Mouse (Mus musculus) lung, embryonic 16.5 days (tissue): ENCODE results near the gene Ces2h. TPM values are rescaled to one million over a fixed set of nuclear protein-coding genes. Genes with fewer than 3 reads are reported as not detected.

ENCODE experiments used
- ATAC-seq: fragments of 200-750 bp; cut with Nextera tagmentation; 2 replicates; pipeline ENCODE4 v1.8.0; 2017; ENCODE audit warnings: low read depth, mild to moderate bottlenecking, moderate library complexity
- H3K27ac ChIP-seq: fragments of 300-500 bp; sonication (generic); 2 replicates; pipeline ENCODE4 v1.5.1; 2014; ENCODE audit warnings: mild to moderate bottlenecking, control low read depth, low read length
- H3K27me3 ChIP-seq: fragments of 300-500 bp; sonication (generic); 2 replicates; pipeline ENCODE4 v1.6.1; 2014; ENCODE audit warnings: low read depth, low read length, mixed read lengths; ENCODE audit not compliant: control insufficient read depth, insufficient read depth
- H3K36me3 ChIP-seq: fragments of 300-500 bp; sonication (generic); 2 replicates; pipeline ENCODE4 v1.6.1; 2014; ENCODE audit warnings: low read length; ENCODE audit not compliant: control insufficient read depth, insufficient read depth
- H3K4me1 ChIP-seq: fragments of 300-500 bp; sonication (generic); replicated peaks from 2 replicates; pipeline ENCODE4 v1.6.1; 2014; ENCODE audit warnings: low read length, mixed read lengths; ENCODE audit not compliant: control insufficient read depth, insufficient read depth
- H3K4me2 ChIP-seq: fragments of 300-500 bp; sonication (generic); 2 replicates; pipeline ENCODE4 v1.6.1; 2014; ENCODE audit warnings: low read depth, low read length, control low read depth
- H3K4me3 ChIP-seq: fragments of 300-500 bp; sonication (generic); 2 replicates; pipeline ENCODE4 v1.5.1; 2014; ENCODE audit warnings: mild to moderate bottlenecking, low read length, control low read depth
- H3K9ac ChIP-seq: fragments of 300-500 bp; sonication (generic); 2 replicates; pipeline ENCODE4 v1.6.1; 2014; ENCODE audit warnings: low read length, control low read depth
- H3K9me3 ChIP-seq: fragments of 300-500 bp; sonication (generic); 2 replicates; pipeline ENCODE4 v1.6.1; 2016; ENCODE audit warnings: low read length; ENCODE audit not compliant: control insufficient read depth
- WGBS: fragments of 180-500 bp; shearing (Covaris S2); extraction: QIAGEN DNeasy Blood & Tissue Kit; methylation state at CpG from one replicate; pipeline ENCODE4 v1.1.7; 2014; 5-methylcytosine and 5-hydroxymethylcytosine counted together
- polyA plus RNA-seq: library from polyadenylated mRNA; unstranded; fragments of >200 nt; fragmentation: Nextera tagmentation; extraction: Ambion mirVana; gene quantifications from 2 replicates; pipeline ENCODE4 v1.2.1, GENCODE M21; 2015

Gene Ces2h
- not detected in 2 replicates for polyA plus RNA-seq

DNA sequence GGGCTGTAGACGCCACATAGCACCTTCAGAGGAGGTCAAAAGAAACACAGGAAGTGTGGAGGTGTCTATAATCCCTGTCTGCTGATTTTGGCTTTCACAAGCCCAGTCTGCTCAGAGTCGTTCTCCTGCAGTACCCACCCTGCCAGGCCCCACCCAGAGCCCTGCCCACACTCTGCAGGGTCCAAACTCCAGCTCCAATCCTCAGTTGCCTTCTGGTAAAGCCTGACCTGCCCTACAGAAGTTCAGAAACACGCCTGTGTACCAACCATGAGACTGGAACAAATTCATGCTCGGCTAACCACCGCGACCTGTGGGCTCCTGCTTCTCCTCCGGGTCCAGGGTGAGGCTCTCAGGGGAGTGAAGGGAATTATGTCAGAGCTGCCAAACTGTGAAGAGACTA, at the start of gene Ces2h:
Gene Ces2h, plus strand, starts transcription at position 268 of the 400 bp plus-strand sequence.
- 78% methylated on average over 7 of the region's 7 CpGs for WGBS
- no peak for ATAC-seq
- no peak within 1 kb of the TSS for H3K9ac ChIP-seq

DNA sequence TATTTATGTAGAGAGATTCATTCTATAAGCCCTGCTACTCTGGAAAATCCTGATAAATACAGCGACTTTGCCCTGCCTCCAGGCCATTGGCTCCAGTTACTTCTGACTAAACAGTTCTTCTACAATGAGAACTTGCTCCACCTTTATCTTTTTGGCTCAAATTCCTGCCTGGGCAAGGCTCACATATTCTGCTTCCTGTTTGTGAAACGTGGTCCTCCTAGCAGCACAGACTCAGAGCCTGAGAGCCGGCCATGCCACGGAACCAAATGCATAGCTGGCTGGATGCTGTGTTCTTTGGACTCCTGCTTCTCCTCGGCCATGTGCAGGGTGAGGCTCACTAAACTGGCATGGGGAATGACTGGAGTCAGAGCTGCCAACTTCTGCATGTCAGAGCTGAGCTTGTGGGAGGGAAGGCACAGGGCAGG, 39.1 kb upstream of the Ces2h start, which contains the start of gene Ces2g:
Gene Ces2g, plus strand, starts transcription at position 182 of the 425 bp plus-strand sequence.
- Histone ChIP-seq H3K4me2 (no peak within 1 kb of the TSS), H3K4me1 (no peaks in the 10 kb centered on the region), H3K4me3 (no peak within 1 kb of the TSS), H3K9me3 (no peaks in the 10 kb centered on the region), H3K27ac (no peak within 1 kb of the TSS), H3K27me3 (no peaks in the 10 kb centered on the region), H3K36me3 (no peaks in the 10 kb centered on the region), H3K9ac (no peak within 1 kb of the TSS)
- WGBS, result 49% methylated on average over 5 of the region's 5 CpGs
- no peak for ATAC-seq

More for the DNA sequence above, at the start of gene Ces2h:
- no peak within 1 kb of the TSS for H3K27ac ChIP-seq
- no peak within 1 kb of the TSS for H3K4me3 ChIP-seq
- no peaks in the 10 kb centered on the region for H3K36me3 ChIP-seq
- no peaks in the 10 kb centered on the region for H3K9me3 ChIP-seq
- H3K4me2 ChIP-seq, result no peak within 1 kb of the TSS
- H3K27me3 ChIP-seq, result no peaks in the 10 kb centered on the region
- no peaks in the 10 kb centered on the region for H3K4me1 ChIP-seq

DNA sequence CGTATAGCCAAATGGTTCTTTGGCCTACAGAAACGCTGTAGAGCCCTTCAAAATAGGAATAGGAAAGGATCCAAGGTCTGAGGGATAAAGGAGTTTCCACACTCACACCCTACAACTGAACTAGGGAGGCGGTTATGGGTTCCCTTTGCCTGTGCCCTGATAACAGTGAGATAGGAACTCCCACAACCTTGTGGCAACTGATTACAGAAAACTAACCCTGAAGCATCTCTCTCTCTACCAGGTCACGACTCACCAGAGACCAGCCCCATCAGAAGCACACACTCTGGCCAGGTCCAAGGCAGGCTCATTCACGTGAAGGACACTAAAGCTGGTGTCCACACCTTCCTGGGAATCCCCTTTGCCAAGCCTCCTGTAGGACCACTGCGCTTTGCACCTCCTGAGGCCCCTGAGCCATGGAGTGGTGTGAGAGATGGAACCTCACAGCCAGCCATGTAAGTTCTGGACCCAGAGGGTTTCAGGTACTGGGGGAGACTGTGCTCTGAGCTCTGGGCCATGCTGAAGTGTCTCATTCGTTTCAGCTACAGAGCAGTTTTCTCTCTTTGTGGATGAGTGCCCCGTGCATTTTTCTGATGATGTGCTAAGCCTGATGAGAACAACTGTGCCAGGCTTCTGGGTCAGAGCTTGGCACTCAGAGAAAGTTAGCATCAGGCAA, 38.3 kb upstream of the Ces2h start:
- no peaks in the 10 kb centered on the region for H3K27me3 ChIP-seq
- H3K4me3 ChIP-seq, result no peak overlapping the region
- H3K9me3 ChIP-seq, result no peaks in the 10 kb centered on the region
- H3K9ac ChIP-seq, result no peak overlapping the region
- H3K4me1 ChIP-seq, result no peaks in the 10 kb centered on the region
- H3K36me3 ChIP-seq, result no peaks in the 10 kb centered on the region
- WGBS, result 70% methylated on average over 8 of the region's 8 CpGs
- ATAC-seq, result no peak
- no peak overlapping the region for H3K4me2 ChIP-seq
- no peak overlapping the region for H3K27ac ChIP-seq

DNA sequence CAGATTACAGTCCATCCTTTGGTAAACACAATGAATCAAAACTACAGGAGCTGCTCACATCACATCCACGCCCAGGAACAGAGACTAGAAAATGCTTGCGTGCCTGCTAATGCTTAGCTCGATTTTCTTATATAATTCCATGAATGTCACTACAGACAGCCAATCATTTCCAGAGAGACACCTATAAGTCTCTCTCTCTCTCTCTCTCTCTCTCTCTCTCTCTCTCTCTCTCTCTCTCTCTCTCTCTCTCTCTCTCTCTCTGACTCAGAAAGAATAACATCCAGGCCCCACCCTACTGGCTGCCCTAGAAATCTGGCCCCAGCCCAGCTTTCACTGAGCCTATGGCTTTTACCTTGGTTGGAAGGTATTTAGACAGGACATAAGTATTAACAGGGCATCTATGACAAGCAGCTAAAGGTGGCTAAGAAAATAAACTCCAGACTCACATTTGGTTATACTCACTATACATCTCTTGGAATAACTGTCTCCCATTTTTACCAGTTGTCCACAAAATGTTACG, 37.2 kb upstream of the Ces2h start:
- Histone ChIP-seq H3K4me2 (no peak overlapping the region), H3K4me1 (no peaks in the 10 kb centered on the region), H3K9ac (no peak overlapping the region), H3K27ac (no peak overlapping the region), H3K4me3 (no peak overlapping the region), H3K27me3 (no peaks in the 10 kb centered on the region), H3K36me3 (no peaks in the 10 kb centered on the region), H3K9me3 (no peaks in the 10 kb centered on the region)
- 79% methylated on average over 4 of the region's 4 CpGs for WGBS
- ATAC-seq, result no peak

DNA sequence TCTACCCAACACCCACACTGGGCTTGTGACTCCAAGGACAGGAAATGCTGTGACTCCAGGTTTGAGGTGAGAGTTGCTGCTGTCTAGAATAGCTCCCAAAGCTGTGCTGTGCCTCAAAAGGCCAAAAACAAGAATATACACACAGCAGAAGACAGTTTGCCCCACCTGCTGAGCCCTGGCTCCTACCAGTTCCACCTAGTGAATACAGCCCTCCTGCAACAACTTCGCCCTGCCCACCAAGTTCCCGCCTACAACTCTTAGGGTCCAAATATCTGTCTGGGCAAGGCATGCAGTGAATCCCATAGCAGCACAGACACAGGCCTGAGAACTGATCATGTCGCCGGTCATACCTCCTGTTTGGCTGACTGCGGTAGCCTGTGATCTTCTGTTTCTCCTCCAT, 16.5 kb upstream of the Ces2h start:
- Histone ChIP-seq H3K36me3 (no peaks in the 10 kb centered on the region), H3K27me3 (no peaks in the 10 kb centered on the region), H3K4me3 (no peak overlapping the region), H3K4me2 (no peak overlapping the region), H3K27ac (no peak overlapping the region), H3K9me3 (peaks cover 3% of the 10 kb centered on the region), H3K4me1 (no peaks in the 10 kb centered on the region), H3K9ac (no peak overlapping the region)
- no peak for ATAC-seq
- whole genome bisulfite sequencing, result 82% methylated on average over 5 of the region's 5 CpGs

GRCm38 (mm10) chr8:104984942-104985341, 15.7 kb upstream of the Ces2h start:
- no peak overlapping the region for H3K9ac ChIP-seq
- no peaks in the 10 kb centered on the region for H3K27me3 ChIP-seq
- ATAC-seq, result no peak
- WGBS, result 94% methylated on average over 2 of the region's 2 CpGs
- H3K4me3 ChIP-seq, result no peak overlapping the region
- H3K4me1 ChIP-seq, result no peaks in the 10 kb centered on the region
- H3K36me3 ChIP-seq, result no peaks in the 10 kb centered on the region
- H3K9me3 ChIP-seq, result peaks cover 3% of the 10 kb centered on the region
- no peak overlapping the region for H3K27ac ChIP-seq
- H3K4me2 ChIP-seq, result no peak overlapping the region

DNA sequence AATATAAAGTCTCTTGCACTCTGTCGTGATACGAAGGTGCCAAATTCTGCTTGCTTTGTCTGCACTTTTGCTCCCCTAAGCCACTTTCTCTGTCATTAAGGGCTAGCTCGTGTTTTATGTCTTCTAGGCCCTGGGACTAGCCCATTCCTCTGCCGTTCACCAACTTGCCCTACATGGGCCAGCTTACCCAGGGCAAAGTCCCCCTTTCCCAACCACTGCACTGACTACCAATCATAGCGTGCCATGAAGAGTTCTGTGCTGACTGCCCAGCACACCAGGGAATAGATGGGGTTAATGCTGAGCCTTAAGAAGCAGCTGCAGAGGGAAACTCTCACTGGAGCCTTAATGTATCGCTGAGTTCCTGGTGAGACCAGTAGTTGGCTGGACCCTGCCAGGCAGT, 2.5 kb upstream of the Ces2h start:
- Histone ChIP-seq H3K4me1 (no peaks in the 10 kb centered on the region), H3K4me3 (no peak overlapping the region), H3K36me3 (no peaks in the 10 kb centered on the region), H3K9me3 (no peaks in the 10 kb centered on the region), H3K9ac (no peak overlapping the region), H3K4me2 (no peak overlapping the region), H3K27ac (no peak overlapping the region), H3K27me3 (no peaks in the 10 kb centered on the region)
- WGBS, result 69% methylated on average over 6 of the region's 6 CpGs
- no peak for ATAC-seq

GRCm38 (mm10) chr8:104999183-104999582, 1.5 kb upstream of the Ces2h start:
- Histone ChIP-seq H3K27ac (no peak overlapping the region), H3K4me2 (no peak overlapping the region), H3K27me3 (no peaks in the 10 kb centered on the region), H3K36me3 (no peaks in the 10 kb centered on the region), H3K4me3 (no peak overlapping the region), H3K9me3 (no peaks in the 10 kb centered on the region), H3K9ac (no peak overlapping the region), H3K4me1 (no peaks in the 10 kb centered on the region)
- WGBS, result 76% methylated on average over 6 of the region's 6 CpGs
- ATAC-seq, result no peak

DNA sequence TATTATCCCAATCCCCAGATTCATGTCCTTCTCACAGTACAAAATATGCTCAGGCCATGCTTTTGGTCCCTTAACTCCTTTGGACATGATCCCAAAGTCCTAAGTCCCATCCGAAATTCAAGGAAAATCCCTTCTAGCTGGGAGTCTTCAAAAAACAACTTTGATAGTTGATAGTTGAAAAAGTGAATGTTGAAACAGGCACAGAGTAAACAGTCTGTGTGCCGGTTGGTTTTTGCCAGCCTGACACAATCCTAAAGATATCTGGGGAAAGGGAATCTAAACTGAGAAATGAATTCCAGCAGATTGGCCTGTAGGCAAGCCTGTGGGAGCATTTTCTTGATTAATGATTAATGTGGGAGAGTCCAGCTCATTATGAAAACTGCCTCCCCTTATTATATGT, 9.3 kb downstream of the Ces2h start:
- Histone ChIP-seq H3K4me2 (no peak overlapping the region), H3K36me3 (no peaks in the 10 kb centered on the region), H3K27ac (no peak overlapping the region), H3K4me1 (no peaks in the 10 kb centered on the region), H3K4me3 (no peak overlapping the region), H3K9ac (no peak overlapping the region), H3K9me3 (no peaks in the 10 kb centered on the region), H3K27me3 (no peaks in the 10 kb centered on the region)
- 61% methylated on average over 2 of the region's 2 CpGs for WGBS
- no peak for ATAC-seq
